Mouse (Mus musculus): Measurements from ENCODE around the gene Rcsd1. TPM values are rescaled to one million over a fixed set of nuclear protein-coding genes. Genes with fewer than 3 reads are reported as not detected.
"Not testable (repeated sequence)": the region's sequence is repeated elsewhere in the genome, so short reads cannot be mapped to it uniquely, and the experiment has no call there.

Gene Rcsd1
- polyA plus RNA-seq, 1 experiment, result 40.9 TPM

GRCm38 (mm10) chr1:165684261-165685203, 25.0 kb downstream of the Rcsd1 start:
- H3K4me3 ChIP-seq (replicated peaks; ENCODE audit: extremely low read depth, low read depth, low read length), result no peak overlapping the region
- no peak for DNase-seq
- WGBS, result 40% methylated on average over 15 of the region's 15 CpGs
- TF ChIP-seq POLR2A (IDR thresholded peaks at IDR 0.05; ENCODE audit: borderline replicate concordance, extremely low read depth, low read depth, low read length) (peak; percentile 19; the same call in 1 of the 2 replicates), CTCF (IDR thresholded peaks at IDR 0.05; ENCODE audit: insufficient read depth, low read length) (no peak)
- peaks cover 41% of the 10 kb centered on the region for H3K4me1 ChIP-seq (ENCODE audit: control insufficient read depth, insufficient read depth, low read length)

- Histone ChIP-seq H3K4me1 (ENCODE audit: control insufficient read depth, insufficient read depth, low read length) (peaks cover 34% of the 10 kb centered on the region), H3K4me3 (replicated peaks; ENCODE audit: extremely low read depth, low read depth, low read length) (no peak overlapping the region)
- TF ChIP-seq CTCF (IDR thresholded peaks at IDR 0.05; ENCODE audit: insufficient read depth, low read length), result no peak
- TF ChIP-seq POLR2A (IDR thresholded peaks at IDR 0.05; ENCODE audit: borderline replicate concordance, extremely low read depth, low read depth, low read length), result no peak
- DNase-seq, result no peak
- 37% methylated on average over 18 of the region's 18 CpGs for WGBS
Observed at GRCm38 (mm10) chr1:165682056-165682853, 27.3 kb downstream of the Rcsd1 start.

GRCm38 (mm10) chr1:165681045-165681794, 28.3 kb downstream of the Rcsd1 start:
- 45% methylated on average over 13 of the region's 13 CpGs for WGBS
- Histone ChIP-seq H3K4me1 (ENCODE audit: control insufficient read depth, insufficient read depth, low read length) (peaks cover 29% of the 10 kb centered on the region), H3K4me3 (replicated peaks; ENCODE audit: extremely low read depth, low read depth, low read length) (no peak overlapping the region)
- TF ChIP-seq CTCF (IDR thresholded peaks at IDR 0.05; ENCODE audit: insufficient read depth, low read length), result 0 out of 2 replicates have a peak, but pooled peaks have one; percentile 9
- no peak for TF ChIP-seq POLR2A (IDR thresholded peaks at IDR 0.05; ENCODE audit: borderline replicate concordance, extremely low read depth, low read depth, low read length)
- no peak for DNase-seq

- DNase-seq; H3K4me3 ChIP-seq (replicated peaks; ENCODE audit: extremely low read depth, low read depth, low read length): not testable (repeated sequence)
- H3K4me1 ChIP-seq (ENCODE audit: control insufficient read depth, insufficient read depth, low read length), result peaks cover 23% of the 10 kb centered on the region
Observed at GRCm38 (mm10) chr1:165680086-165680485, 29.5 kb downstream of the Rcsd1 start.

- 47% methylated on average over 3 of the region's 3 CpGs for WGBS
- peaks cover 23% of the 10 kb centered on the region for H3K4me1 ChIP-seq (ENCODE audit: control insufficient read depth, insufficient read depth, low read length)
- H3K4me3 ChIP-seq (replicated peaks; ENCODE audit: extremely low read depth, low read depth, low read length), result no peak overlapping the region
- no peak for DNase-seq
- 0 out of 2 replicates have a peak, but pooled peaks have one; percentile 13 for TF ChIP-seq CTCF (IDR thresholded peaks at IDR 0.05; ENCODE audit: insufficient read depth, low read length)
- no peak for TF ChIP-seq POLR2A (IDR thresholded peaks at IDR 0.05; ENCODE audit: borderline replicate concordance, extremely low read depth, low read depth, low read length)
Observed at GRCm38 (mm10) chr1:165679618-165679997, 29.9 kb downstream of the Rcsd1 start.

- Histone ChIP-seq H3K4me1 (ENCODE audit: control insufficient read depth, insufficient read depth, low read length) (peaks cover 20% of the 10 kb centered on the region), H3K4me3 (replicated peaks; ENCODE audit: extremely low read depth, low read depth, low read length) (no peak overlapping the region)
- TF ChIP-seq CTCF (IDR thresholded peaks at IDR 0.05; ENCODE audit: insufficient read depth, low read length) (peak; percentile 24; the same call in 1 of the 2 replicates), POLR2A (IDR thresholded peaks at IDR 0.05; ENCODE audit: borderline replicate concordance, extremely low read depth, low read depth, low read length) (no peak)
- WGBS, result 80% methylated on average over 15 of the region's 15 CpGs
- no peak for DNase-seq
Observed at GRCm38 (mm10) chr1:165678861-165679617, 30.5 kb downstream of the Rcsd1 start.

- Histone ChIP-seq H3K4me1 (ENCODE audit: control insufficient read depth, insufficient read depth, low read length) (peaks cover 17% of the 10 kb centered on the region; the same call in 1 of the 2 replicates), H3K4me3 (replicated peaks; ENCODE audit: extremely low read depth, low read depth, low read length) (no peak overlapping the region)
- 69% methylated on average over 4 of the region's 4 CpGs for WGBS
- DNase-seq, result no peak
- no peak for TF ChIP-seq POLR2A (IDR thresholded peaks at IDR 0.05; ENCODE audit: borderline replicate concordance, extremely low read depth, low read depth, low read length)
Observed at GRCm38 (mm10) chr1:165677558-165677957, 32.0 kb downstream of the Rcsd1 start.

GRCm38 (mm10) chr1:165676993-165677392, 32.6 kb downstream of the Rcsd1 start:
- WGBS, result 36% methylated on average over 3 of the region's 3 CpGs
- peaks cover 17% of the 10 kb centered on the region; the same call in 1 of the 2 replicates for H3K4me1 ChIP-seq (ENCODE audit: control insufficient read depth, insufficient read depth, low read length)
- TF ChIP-seq POLR2A (IDR thresholded peaks at IDR 0.05; ENCODE audit: borderline replicate concordance, extremely low read depth, low read depth, low read length) (no peak), CTCF (IDR thresholded peaks at IDR 0.05; ENCODE audit: insufficient read depth, low read length) (no peak)
- DNase-seq, result no peak
- H3K4me3 ChIP-seq (replicated peaks; ENCODE audit: extremely low read depth, low read depth, low read length), result no peak overlapping the region

All from lung, adult 2 months (tissue).